Mouse (Mus musculus): ENCODE data around the gene Golga7b. TPM values are rescaled to one million over a fixed set of nuclear protein-coding genes. Genes with fewer than 3 reads are reported as not detected.

Golga7b gene
- polyA plus RNA-seq, 1 experiment from 2014 or later = 6.7 TPM

DNA sequence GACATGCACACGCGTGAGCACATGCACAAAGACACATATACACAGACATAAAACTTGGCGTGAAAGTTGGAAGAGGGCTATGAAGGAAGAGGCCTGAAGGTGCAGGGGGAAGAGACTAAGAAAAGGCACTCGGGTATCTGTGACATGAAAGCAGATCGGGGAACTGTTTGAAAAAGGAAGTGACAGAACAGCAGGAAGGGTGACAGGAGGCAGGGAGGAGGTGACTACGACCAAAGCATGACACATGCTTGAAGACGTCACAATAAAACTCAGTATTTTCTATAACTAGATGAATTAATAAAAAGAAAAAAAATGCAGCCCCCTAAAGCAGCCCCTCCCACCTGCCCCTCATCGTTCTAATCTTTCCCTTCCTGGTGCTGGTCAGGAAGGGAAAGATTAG is 58.4 kb downstream of the Golga7b start:
- ATAC-seq (ENCODE audit: insufficient number of reproducible peaks, low FRiP score, low TSS enrichment, low read depth) = no peak
- H3K27me3 ChIP-seq = peaks cover 3% of the 10 kb centered on the region; the same call in 1 of the 2 replicates
- no peak overlapping the region for H3K27ac ChIP-seq (replicated peaks)
- no peak overlapping the region for H3K4me2 ChIP-seq (replicated peaks)
- H3K9ac ChIP-seq = no peak overlapping the region
- H3K4me1 ChIP-seq = peaks cover 5% of the 10 kb centered on the region; the same call in 1 of the 2 replicates
- no peaks in the 10 kb centered on the region for H3K36me3 ChIP-seq
- WGBS = 70% methylated on average over 8 of the region's 8 CpGs
- H3K9me3 ChIP-seq (replicated peaks) = no peaks in the 10 kb centered on the region
- no peak overlapping the region for H3K4me3 ChIP-seq (replicated peaks)

DNA sequence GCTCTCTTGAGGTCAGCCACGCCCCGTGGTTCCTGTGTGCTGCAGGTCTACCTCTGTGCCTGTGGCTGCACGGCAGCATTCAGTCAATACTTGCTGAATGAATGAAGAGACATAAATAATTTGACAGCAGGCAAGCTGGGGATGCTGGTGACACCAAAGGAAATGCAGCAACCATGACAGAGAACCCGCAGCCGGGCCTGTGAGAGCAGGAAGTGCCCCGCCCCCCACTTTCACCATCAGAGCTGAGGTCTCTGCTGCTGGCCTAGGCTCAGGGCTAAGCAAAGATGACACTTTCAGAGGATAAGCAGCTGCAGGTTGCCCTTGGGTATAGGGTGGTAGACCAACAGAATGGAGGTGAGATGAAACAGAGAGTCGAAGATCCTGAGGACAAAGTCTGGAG is 58.8 kb downstream of the Golga7b start:
- 52% methylated on average over 7 of the region's 7 CpGs for WGBS
- H3K4me2 ChIP-seq (replicated peaks) = no peak overlapping the region
- H3K4me3 ChIP-seq (replicated peaks) = no peak overlapping the region
- H3K4me1 ChIP-seq = peaks cover 5% of the 10 kb centered on the region; the same call in 1 of the 2 replicates
- ATAC-seq (ENCODE audit: insufficient number of reproducible peaks, low FRiP score, low TSS enrichment, low read depth) = no peak
- no peak overlapping the region for H3K27ac ChIP-seq (replicated peaks)
- H3K36me3 ChIP-seq = no peaks in the 10 kb centered on the region
- H3K9me3 ChIP-seq (replicated peaks) = no peaks in the 10 kb centered on the region
- H3K9ac ChIP-seq = no peak overlapping the region
- H3K27me3 ChIP-seq = peaks cover 3% of the 10 kb centered on the region; the same call in 1 of the 2 replicates

DNA sequence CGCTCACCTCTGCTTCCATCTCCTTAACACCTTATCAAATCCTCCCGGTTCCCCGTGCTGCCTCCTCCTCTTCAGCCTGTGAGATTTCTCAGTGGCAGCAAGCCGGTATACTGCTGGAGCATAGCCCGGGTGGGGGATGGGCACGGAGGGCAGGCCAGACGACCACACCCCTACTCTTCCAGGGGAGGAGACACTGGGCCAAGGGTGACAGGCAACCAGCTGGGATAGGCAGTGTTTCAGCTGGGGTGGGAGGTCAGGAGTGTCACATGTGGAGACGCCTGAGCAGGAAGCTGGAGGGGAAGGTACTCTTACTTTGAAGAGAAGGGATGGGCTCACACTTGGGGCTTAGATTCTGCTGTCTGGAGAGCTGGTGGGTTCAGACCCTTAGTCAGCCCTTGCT is 59.6 kb downstream of the Golga7b start:
- H3K9ac ChIP-seq = no peak overlapping the region
- H3K27ac ChIP-seq (replicated peaks) = no peak overlapping the region
- no peaks in the 10 kb centered on the region for H3K36me3 ChIP-seq
- no peak overlapping the region for H3K4me3 ChIP-seq (replicated peaks)
- ATAC-seq (ENCODE audit: insufficient number of reproducible peaks, low FRiP score, low TSS enrichment, low read depth) = no peak
- peaks cover 5% of the 10 kb centered on the region; the same call in 1 of the 2 replicates for H3K4me1 ChIP-seq
- H3K9me3 ChIP-seq (replicated peaks) = no peaks in the 10 kb centered on the region
- WGBS = 10% methylated on average over 8 of the region's 8 CpGs
- peaks cover 5% of the 10 kb centered on the region; the same call in 1 of the 2 replicates for H3K27me3 ChIP-seq
- H3K4me2 ChIP-seq (replicated peaks) = no peak overlapping the region

DNA sequence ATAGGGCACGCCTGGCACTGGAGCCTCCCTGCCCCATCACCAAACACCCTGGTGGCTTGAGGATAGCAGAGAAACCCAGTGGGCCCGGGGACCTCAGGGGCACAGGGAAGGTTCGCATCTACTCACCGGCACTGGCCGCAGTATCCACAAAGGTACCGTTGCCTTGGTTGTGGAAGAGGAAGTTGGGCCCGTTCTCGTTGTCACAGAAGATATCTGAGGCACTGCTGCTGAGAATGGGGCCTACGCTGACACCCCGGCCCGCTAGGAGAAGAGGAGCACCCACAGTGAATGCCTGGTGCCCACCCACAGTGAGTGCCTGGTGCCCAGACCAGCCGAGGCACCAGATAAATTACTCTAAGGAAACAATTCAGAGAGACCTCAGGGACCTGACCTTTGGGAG is 61.6 kb downstream of the Golga7b start:
- no peak overlapping the region for H3K27ac ChIP-seq (replicated peaks)
- H3K9me3 ChIP-seq (replicated peaks) = no peaks in the 10 kb centered on the region
- peaks cover 8% of the 10 kb centered on the region; the same call in 1 of the 2 replicates for H3K27me3 ChIP-seq
- no peak overlapping the region for H3K4me3 ChIP-seq (replicated peaks)
- WGBS = 84% methylated on average over 12 of the region's 12 CpGs
- peaks cover 5% of the 10 kb centered on the region; the same call in 1 of the 2 replicates for H3K4me1 ChIP-seq
- no peaks in the 10 kb centered on the region for H3K36me3 ChIP-seq
- no peak for ATAC-seq (ENCODE audit: insufficient number of reproducible peaks, low FRiP score, low TSS enrichment, low read depth)
- H3K9ac ChIP-seq = no peak overlapping the region
- H3K4me2 ChIP-seq (replicated peaks) = no peak overlapping the region

DNA sequence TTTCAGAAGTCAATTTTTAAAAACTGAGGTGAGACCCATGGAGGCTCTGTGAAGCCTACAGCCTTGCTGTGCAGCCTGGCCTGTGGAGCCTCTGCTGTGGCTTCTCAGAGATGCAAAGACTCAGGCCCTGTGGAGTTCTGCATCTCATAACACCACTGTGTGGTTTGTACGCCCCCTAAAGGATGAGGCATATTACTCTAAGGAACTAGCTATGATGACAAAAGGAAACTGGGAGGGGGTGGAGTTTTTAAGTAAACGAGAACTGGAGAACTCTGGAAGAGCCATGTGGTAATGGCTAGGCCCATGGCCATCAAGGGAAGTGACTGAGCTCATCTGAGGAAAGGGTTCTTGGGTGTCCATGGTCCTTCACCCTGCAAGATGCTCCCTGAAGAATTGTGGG is 64.0 kb downstream of the Golga7b start:
- no peak for ATAC-seq (ENCODE audit: insufficient number of reproducible peaks, low FRiP score, low TSS enrichment, low read depth)
- WGBS = 40% methylated on average over 2 of the region's 2 CpGs
- Histone ChIP-seq H3K36me3 (no peaks in the 10 kb centered on the region), H3K4me1 (peaks cover 10% of the 10 kb centered on the region), H3K27me3 (peaks cover 8% of the 10 kb centered on the region; the same call in 1 of the 2 replicates), H3K9ac (no peak overlapping the region), H3K27ac (replicated peaks) (no peak overlapping the region), H3K9me3 (replicated peaks) (no peaks in the 10 kb centered on the region), H3K4me3 (replicated peaks) (no peak overlapping the region), H3K4me2 (replicated peaks) (no peak overlapping the region)

DNA sequence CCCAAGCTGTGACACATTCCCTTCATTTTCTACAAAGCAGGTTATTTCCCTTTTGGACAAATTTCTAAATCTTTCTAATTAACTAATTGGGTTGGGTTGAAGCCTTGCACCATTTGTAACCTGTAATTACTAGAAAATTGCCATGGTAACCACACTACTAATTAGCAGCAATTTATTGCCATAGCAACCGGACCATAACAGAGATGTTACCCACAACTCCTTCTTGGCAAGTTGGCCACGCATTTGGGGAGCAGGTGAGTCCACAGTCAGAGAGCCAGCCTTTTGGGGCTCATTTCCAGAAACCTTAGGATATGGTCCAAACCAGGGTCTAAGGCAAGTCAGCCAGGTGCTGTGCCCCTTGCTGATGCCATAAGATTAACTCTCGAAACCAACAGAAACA is 64.8 kb downstream of the Golga7b start:
- H3K9ac ChIP-seq = no peak overlapping the region
- H3K4me3 ChIP-seq (replicated peaks) = no peak overlapping the region
- no peak overlapping the region for H3K27ac ChIP-seq (replicated peaks)
- WGBS = 61% methylated on average over 3 of the region's 3 CpGs
- peaks cover 8% of the 10 kb centered on the region; the same call in 1 of the 2 replicates for H3K27me3 ChIP-seq
- peaks cover 14% of the 10 kb centered on the region for H3K4me1 ChIP-seq
- H3K36me3 ChIP-seq = no peaks in the 10 kb centered on the region
- no peaks in the 10 kb centered on the region for H3K9me3 ChIP-seq (replicated peaks)
- no peak overlapping the region for H3K4me2 ChIP-seq (replicated peaks)
- ATAC-seq (ENCODE audit: insufficient number of reproducible peaks, low FRiP score, low TSS enrichment, low read depth) = no peak

DNA sequence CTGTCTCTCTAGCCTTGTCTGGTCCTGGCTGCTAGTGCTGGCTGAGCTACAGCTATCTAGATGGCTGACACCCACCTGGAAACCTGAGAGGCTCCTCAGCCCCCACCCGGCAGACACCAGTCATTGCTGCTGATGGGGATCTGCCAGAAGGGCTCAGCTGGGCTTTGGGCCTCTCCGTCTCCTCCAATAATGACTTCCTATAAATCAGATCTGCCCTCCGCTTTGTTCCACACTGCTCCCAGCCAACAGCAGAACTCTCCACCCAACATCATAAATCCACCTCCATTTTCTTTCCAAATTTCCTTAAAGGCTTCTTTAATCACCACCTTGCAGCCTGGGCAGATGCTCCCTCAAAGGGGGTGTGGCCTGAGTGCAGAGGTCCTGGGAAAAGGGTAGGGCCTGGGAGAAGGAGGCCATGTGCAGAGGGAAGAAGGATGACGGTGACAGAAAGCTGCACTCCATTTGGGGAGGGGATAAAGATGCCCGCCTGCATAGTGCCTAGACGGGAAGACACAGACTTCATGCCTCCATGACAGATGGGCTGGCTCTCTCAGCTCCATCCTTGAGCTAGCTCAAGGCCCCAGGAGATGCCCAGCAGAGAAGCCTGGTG is 67.8 kb downstream of the Golga7b start:
- no peak for ATAC-seq (ENCODE audit: insufficient number of reproducible peaks, low FRiP score, low TSS enrichment, low read depth)
- Histone ChIP-seq H3K27me3 (0 out of 2 replicates have a peak, but pooled peaks cover 18% of the 10 kb centered on the region), H3K27ac (replicated peaks) (no peak overlapping the region), H3K36me3 (no peaks in the 10 kb centered on the region), H3K4me3 (replicated peaks) (no peak overlapping the region), H3K4me1 (peaks cover 28% of the 10 kb centered on the region), H3K4me2 (replicated peaks) (no peak overlapping the region), H3K9me3 (replicated peaks) (no peaks in the 10 kb centered on the region), H3K9ac (no peak overlapping the region)
- WGBS = 69% methylated on average over 6 of the region's 6 CpGs

DNA sequence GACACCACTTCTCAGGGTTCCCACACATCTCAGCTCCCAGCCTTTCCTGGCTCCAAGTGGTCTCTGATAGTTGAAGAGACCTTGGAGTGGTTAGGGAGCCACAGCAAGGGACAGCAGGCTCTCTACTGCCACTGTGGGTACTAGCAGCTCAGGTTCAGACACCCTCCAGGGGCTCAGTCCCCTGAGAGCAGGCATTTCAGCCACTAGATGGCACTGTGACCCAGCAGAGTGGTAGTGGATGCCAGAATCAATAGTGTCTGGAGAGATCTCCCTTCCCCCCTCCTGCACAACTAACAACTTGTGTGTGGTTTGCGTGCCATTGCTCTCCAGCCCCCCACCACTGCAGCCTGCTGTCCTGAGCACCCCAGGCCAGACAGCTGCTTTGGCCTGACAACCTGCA is 68.5 kb downstream of the Golga7b start:
- no peaks in the 10 kb centered on the region for H3K9me3 ChIP-seq (replicated peaks)
- H3K4me2 ChIP-seq (replicated peaks) = no peak overlapping the region
- no peaks in the 10 kb centered on the region for H3K36me3 ChIP-seq
- peak; percentile 35 for ATAC-seq (ENCODE audit: insufficient number of reproducible peaks, low FRiP score, low TSS enrichment, low read depth)
- H3K4me1 ChIP-seq = peaks cover 28% of the 10 kb centered on the region
- H3K4me3 ChIP-seq (replicated peaks) = no peak overlapping the region
- no peak overlapping the region for H3K27ac ChIP-seq (replicated peaks)
- WGBS = 0% methylated on average over 1 of the region's 1 CpGs
- 0 out of 2 replicates have a peak, but pooled peaks cover 18% of the 10 kb centered on the region for H3K27me3 ChIP-seq
- no peak overlapping the region for H3K9ac ChIP-seq

DNA sequence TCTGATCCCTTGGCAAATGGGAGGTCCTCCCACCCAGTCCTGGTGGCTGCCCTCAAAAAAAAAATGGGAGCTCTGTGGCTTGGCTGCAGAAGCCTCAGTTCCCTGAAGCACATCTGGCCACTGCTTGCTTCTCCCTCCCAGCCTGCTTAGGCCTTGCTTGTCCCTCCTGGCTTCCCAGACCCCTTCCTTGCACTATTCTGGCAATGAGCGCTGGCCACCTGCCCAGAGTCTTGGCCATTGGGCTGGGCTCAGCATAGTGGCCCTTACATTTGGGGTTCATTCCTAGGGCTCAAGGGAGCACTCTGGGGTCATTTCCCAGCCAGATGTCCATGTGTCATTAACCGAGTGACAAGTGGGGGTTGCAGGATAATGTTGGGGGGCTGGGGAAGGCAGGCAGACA is 69.2 kb downstream of the Golga7b start:
- no peak overlapping the region for H3K27ac ChIP-seq (replicated peaks)
- no peak overlapping the region for H3K9ac ChIP-seq
- H3K36me3 ChIP-seq = no peaks in the 10 kb centered on the region
- no peak overlapping the region for H3K4me3 ChIP-seq (replicated peaks)
- H3K27me3 ChIP-seq = 0 out of 2 replicates have a peak, but pooled peaks cover 18% of the 10 kb centered on the region
- no peaks in the 10 kb centered on the region for H3K9me3 ChIP-seq (replicated peaks)
- 90% methylated on average over 2 of the region's 2 CpGs for WGBS
- no peak overlapping the region for H3K4me2 ChIP-seq (replicated peaks)
- peaks cover 28% of the 10 kb centered on the region for H3K4me1 ChIP-seq
- no peak for ATAC-seq (ENCODE audit: insufficient number of reproducible peaks, low FRiP score, low TSS enrichment, low read depth)

DNA sequence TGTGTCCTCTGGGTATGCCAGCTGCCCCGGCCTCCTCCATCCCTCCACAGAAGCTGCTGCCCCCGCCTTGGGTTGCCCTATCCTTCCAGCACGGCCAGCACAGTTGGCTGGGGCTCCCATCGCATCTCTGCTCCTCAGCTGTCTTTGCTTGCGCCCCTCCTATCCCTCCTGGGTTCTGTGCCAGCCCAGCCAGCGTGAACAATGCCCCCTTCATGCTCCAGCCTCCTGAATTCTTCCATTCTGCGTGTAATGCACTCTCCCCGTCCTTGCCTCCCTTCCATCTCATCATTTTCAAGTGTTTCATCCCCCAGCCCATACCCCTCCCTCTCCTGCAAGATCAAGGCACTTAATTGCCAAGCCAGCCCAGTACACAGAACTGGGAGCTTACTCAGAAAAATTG is 69.6 kb downstream of the Golga7b start:
- Histone ChIP-seq H3K9me3 (replicated peaks) (no peaks in the 10 kb centered on the region), H3K9ac (no peak overlapping the region), H3K36me3 (no peaks in the 10 kb centered on the region), H3K4me3 (replicated peaks) (no peak overlapping the region), H3K4me1 (peaks cover 28% of the 10 kb centered on the region), H3K4me2 (replicated peaks) (no peak overlapping the region), H3K27ac (replicated peaks) (no peak overlapping the region), H3K27me3 (0 out of 2 replicates have a peak, but pooled peaks cover 16% of the 10 kb centered on the region)
- 43% methylated on average over 8 of the region's 8 CpGs for WGBS
- no peak for ATAC-seq (ENCODE audit: insufficient number of reproducible peaks, low FRiP score, low TSS enrichment, low read depth)

DNA sequence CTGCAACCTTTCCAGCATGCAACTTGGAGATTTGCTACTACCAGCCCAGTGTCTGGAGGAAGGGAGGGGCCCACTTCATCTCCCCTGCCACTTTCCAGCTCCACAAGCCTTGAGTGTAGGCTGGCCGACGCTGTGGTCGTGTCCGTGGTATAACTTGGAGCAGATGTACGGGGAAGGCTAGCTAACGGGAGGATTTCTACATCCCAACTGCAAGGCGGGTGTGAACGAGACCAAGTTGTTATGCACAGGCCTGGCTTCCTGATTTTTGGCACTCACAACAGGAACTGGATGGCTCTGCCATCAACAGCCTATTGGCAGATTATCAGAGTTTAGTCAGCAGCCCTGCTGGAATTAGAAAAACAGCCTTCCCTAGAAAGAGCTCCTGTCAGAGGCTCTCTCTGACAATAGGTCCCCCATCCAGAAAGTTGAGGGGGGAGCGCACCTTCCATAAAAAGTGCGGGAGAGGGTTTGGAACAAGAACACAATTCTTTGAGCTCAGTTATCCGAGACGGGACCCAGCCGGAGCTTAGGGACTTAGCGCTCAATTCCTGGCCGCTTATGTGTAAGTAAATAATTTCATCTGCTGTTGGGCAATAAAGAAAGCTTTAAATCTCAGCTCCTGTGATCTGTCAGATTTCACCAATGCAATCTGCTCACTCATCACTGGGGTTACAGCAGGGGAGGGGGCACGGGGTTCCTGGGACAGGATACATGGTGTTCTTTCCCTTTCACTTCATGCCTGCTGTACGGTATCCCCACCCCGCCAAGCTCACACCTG is 70.5 kb downstream of the Golga7b start:
- WGBS = 36% methylated on average over 18 of the region's 18 CpGs
- ATAC-seq (ENCODE audit: insufficient number of reproducible peaks, low FRiP score, low TSS enrichment, low read depth) = no peak
- Histone ChIP-seq H3K4me3 (replicated peaks) (no peak overlapping the region), H3K27ac (replicated peaks) (0 out of 2 replicates have a peak overlapping the region, but pooled peaks have one; percentile 3), H3K36me3 (no peaks in the 10 kb centered on the region), H3K9me3 (replicated peaks) (no peaks in the 10 kb centered on the region), H3K4me1 (peaks cover 28% of the 10 kb centered on the region), H3K9ac (no peak overlapping the region), H3K27me3 (0 out of 2 replicates have a peak, but pooled peaks cover 13% of the 10 kb centered on the region), H3K4me2 (replicated peaks) (no peak overlapping the region)

Measured in embryonic facial prominence, embryonic 15.5 days (tissue).